Mouse (Mus musculus) right cerebral cortex, postnatal 10 days (tissue): ENCODE data around the gene Cyp8b1.

Experiments
- DNase-seq, 2 experiments: peaks; one replicate each; pipeline ENCODE4 v3.0.0; 2021; ENCODE audit warnings: low spot score in 2 of 2

The Cyp8b1 gene

DNA sequence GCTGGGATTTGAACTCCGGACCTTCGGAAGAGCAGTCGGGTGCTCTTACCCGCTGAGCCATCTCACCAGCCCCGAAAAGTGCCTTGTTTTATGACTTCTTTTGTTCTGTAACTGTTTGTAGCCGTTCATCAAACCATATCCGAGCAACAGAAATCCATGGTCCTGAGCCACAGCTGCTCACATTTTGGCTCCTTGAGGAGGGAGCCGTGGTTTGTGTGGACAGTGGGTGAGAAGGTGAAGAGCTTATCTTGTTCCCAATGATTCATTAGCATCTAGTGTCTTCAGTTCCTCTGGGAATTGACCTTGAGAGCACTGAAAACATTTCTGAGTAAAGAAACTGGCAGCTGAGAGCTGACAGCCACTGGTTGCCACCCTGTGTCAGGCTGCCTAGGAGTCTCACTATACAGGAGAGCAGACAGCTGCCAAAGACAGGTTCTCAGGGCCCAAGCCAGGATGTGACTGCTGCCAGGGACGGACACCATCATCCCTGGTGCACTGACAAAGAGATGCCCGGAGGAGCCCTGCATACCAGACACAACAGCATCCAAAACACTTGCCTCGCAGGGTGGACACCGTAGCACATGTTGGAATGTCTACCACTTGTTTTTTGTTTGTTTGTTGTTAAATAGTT, 23.9 kb downstream of the Cyp8b1 start:
- peak in 1 of 2 experiments; percentile 15 for DNase-seq

DNA sequence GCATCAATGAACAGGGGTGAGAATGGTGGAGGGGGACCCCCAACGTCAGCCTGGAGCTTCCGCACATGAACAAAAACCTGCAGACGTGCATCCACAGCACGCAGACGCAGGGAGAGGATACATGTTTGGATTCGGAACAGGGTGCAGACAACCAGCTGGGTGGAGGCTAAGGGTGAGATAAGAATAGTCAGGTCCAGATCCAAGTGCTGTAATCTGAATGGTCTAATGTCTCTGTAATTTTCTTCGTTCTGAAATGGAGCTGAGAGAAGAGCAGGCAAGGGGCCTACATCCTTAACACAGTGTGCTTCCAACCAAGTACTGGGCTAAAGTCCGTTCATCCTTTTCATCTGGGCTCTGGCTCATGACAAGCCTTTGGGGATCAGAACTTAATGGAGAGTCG, 24.8 kb downstream of the Cyp8b1 start:
- peak in 1 of 2 experiments; percentile 6 for DNase-seq

DNA sequence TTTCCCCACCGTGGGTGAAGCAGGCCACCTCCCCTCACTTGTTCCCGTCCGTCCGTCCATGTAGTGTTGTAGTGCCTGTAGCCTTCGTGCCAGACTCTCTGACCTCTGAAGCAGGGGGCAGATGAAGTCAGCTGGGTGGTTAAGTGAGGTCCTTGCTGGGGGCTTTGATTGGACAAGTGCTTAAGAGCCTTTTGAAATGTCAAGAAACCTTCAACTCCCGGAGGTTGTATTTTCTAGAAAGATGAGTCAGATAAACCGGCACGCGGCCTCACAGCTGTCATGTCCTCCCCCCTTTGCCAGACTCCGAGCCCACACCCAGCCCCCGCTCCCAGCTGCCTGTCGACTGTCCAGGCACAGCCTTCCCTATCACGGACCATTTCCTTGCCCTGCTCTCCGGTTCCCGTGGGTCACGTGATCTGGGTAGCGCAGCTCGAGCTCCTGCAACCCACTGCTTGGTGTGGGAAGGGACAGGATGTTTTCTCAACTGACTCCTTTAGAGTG, 25.6 kb downstream of the Cyp8b1 start:
- DNase-seq = peak in 1 of 2 experiments; percentile 32

DNA sequence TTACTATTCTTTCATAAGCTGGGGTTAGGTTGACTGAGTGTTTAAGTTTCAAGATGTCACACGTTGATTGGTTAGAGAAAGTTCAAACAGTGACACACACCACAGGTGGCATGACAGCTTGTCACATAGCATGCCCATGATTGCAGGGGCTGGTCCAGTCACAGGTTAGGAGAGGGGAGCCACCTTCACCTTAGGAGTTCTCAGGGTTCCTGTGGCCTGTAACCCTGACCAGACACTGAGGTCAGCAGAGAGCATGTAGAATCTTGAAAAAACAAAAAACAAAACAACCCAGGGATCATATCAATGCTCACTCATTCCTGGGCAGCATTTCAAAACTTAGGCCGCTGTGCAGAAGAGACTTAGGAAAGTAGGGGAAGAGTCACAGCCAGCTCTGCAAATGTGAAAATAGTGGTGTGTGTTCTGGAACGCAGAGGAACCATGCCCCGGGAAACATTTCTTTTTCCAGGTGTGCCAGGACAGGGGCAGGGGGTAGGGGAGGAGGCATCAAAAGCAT, 26.1 kb downstream of the Cyp8b1 start:
- DNase-seq = peak in 1 of 2 experiments; percentile 14

DNA sequence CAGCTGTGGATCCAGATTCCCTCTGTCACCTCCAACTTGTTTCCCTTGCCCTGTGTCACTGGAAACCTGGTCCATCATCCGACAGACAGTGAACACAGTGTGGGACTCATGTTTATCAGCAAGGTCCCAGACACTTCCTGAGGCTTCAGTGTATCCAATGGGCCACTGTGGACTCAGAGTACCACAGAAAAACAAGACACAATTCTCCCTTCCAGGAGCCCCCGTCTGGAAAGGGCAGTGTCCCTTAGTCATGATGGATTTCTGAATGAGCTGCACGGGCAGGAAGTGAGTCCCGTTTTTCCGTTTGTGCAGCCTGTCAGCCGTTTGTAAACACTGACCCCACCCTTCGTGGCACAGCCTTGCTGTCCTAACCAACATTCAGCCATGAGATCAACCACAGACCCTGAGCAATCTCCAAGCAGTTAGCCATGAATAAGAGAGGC, 34.1 kb downstream of the Cyp8b1 start:
- no peak for DNase-seq

DNA sequence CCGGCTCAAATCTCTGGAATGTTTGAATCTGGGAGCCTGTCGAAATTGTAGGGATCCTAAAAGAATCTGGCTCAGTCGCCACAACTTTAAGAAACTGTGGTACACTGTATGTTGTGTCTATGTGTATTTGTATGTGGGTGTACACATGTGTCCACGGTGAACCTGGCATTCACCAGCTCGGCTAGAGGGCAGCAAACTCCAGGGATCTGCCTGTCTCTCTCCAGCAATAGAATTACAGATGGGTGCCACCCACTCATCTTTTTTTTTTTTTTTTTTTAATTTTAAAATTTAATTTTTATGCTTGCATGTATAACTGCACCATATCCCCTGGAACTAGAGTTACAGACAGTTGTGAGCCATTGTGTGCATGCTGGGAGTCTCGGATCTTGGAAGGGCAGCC, 34.8 kb downstream of the Cyp8b1 start:
- peak; percentile 46 to 64 for DNase-seq

DNA sequence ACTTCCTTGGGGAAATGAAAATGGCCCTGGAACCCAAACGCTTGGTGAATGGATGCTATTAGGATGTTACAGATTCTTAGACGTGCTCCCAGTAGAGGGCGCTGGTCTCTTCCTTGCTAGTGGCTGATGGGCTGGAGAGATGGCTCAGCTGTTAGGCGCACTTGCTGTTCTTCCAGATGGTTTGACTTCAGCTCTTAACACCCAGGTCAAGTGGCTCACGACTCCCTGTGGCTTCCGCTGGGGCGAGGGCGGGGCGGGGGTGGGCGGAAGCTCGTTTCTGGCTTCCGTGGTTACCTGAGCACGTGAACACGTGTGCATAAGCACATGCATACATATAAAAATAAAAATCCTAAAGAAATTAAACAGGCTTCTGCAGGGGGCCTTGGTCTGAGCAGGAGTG, 35.3 kb downstream of the Cyp8b1 start:
- DNase-seq = peak; percentile 65 to 76

DNA sequence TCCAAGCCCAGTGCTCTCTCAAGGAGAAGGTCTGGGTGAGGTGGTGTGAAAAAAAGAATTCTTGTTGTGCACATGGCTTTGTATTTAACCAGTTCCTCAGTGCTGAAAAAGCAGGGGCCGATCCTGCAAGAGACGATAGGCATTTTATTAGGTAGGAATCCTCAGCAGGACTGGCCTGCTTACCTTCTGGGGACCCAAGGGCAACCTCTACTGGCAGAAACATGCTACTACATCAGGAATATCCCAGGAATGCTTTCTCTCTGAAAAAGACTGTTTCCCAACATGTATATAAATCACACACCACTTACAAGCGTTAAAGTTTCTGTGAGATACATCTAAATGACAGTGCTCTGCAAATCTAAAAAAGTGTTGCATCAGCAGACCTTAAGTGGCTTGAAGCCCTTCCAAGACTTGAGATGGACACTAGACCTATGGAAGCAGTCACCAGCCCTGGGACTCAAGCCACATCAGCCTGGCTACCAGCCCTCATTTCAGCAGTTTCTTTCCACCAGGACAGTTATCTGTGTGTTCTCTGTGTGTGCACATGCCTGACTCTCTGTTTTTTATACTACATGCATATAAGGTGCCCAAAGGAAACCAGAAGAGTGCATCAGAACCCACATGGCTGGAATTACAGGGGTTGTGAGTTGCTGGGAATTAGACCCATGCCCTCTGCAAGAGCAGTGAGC, 38.9 kb downstream of the Cyp8b1 start:
- DNase-seq = peak; percentile 71 to 76

DNA sequence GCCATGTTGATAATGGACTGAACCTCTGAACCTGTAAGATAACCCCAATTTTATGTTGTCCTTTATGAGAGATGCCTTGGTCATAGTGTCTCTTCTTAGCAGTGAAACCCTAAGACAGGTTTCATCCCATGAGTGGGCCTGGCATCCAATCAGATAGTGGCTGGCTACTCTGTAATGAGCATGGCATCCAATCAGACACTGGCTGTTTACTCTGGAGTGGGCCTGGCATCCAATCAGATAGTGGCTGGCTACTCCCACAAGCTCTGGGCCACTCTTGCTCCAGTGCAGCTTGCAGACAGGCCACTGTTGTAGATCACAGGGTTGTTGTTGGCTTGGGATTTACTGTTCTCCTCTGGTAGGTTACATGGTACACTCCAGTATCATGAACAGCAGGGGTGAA, 42.5 kb downstream of the Cyp8b1 start:
- no peak for DNase-seq

DNA sequence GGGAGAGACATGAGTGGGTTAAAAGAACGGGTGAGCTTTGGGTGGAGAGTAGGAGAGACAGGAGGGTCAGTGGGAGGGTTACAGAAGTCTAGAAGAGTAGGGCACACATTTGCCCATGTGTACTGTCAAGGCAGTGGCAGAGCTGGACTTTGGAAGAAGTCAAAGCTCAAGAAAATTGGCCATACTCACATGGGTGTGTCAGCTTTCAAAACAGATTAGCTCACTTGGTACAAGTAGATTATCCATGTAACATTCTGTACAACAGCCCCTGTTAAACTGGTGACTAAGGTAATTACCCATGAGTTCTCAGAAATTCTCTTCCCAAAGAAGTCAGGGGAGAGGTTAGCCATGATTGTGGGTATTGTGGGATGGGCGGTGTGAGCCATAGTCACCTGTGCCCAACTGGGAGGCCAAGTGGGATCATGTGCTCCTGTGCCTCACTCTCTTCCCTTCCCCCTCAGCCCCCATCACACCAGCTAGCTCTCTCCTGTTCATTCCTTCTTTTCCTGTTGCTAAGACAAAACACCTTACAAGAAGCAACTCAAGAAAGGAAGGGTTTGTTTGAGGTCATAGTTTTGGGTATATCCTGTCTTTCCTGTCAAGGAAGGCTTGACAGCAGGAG, 43.9 kb downstream of the Cyp8b1 start:
- DNase-seq = no peak

DNA sequence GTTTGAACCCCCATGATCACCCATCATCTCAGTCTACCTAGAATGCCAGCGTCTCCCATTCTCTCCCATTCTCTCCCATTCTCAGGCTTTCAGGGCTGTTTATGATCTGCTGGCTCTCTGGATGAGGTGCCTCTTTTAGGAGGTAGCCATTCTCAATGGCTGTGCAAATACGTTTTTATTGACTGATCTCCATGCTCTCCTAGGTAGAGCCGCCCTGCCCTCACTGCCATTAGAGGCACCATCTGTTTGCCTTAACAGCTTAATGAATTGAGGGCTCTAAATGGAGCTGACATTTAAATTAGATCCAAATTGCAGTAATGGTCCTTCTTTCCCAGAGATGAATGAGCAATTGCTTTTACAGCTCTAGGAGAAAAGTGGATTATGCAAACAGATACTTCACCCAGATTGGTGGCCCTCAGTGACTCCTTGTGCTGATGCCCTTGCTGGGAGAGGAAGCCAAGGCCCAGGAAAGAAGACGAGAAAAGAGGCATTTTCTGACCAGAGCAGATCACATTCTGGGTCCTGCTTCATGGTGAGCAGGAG, 46.1 kb downstream of the Cyp8b1 start:
- no peak for DNase-seq

DNA sequence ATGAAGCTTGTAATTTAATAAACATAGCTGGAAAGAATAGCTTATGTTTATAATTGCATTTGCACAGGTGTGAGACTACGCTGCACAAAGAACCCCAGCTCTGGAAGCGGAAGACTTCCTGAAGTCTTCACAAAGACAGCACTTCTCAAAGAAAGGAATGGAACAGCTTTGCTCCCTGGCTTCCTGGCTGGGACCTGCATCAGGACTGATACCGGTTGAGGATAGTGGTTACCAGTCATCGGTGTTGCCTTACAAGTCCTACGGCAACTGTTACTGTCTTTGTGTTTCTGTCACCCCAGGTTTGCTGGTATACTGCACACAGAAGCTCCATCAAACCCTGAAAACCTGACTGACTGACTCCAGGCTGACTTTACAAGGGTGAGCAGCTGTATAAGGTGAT, 46.7 kb downstream of the Cyp8b1 start:
- DNase-seq = no peak

DNA sequence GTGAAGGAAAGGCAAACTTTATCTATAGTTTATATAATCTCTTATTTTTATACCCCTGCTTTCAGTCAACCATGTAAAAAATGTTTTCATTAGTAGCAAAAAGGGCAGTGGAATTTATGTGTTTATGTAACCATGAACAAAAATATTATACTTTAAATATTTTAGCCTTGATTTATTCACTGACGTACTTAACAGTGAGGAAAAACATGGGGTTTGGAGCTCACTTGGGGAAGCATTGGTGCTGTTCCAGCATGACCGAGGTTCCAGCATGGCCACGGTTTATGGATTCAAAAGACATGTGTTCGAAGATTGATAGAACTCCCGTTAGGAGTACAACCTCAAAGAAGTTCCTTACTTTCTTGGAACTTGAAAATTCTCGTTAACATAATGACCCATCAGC, 47.9 kb downstream of the Cyp8b1 start:
- no peak for DNase-seq

DNA sequence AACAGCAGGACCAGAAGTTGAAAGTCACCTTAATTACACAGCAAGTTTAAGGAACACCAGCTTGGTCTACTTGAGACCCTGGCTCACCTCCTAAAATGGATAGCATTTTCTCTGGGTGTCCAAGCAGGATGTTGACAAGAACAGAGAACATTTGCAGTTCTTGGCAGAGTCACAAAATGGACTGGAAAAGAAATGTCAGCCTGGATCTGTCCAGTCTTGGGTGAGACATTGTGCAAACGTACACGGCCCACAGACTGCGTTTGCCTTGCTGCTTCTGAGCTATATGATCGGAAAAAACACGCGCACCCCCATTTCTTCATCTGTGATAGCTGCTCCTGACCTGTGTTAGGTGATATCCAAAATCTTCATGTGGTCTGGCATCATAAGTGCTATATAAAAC, 48.5 kb downstream of the Cyp8b1 start:
- no peak for DNase-seq

DNA sequence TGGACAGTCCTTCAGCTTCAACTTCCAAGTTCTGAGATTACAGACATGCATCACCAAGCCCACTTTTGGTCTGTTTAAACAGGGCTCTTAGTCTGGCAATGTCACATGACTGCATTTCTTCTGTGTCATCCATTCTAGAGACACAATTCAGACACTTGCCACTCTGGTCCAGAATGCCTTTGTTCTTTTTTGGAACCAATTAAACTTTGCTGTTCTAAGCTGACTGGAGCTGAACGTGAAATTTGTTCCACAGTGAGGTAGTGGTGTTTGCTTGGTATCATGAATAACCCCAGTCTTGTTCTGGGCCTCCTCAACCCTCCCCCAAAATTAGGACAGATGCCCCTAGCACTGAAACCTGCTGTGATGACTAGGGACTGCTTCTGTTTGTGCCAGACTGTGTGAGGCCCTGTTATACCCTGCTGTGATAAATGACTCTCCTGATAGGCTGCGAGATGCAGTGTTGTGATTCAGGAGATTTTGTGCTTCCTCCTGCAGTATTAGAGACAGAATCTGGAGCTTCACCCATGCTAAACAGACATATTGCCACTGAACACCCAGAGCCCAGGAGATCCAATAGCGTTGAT, 50.6 kb downstream of the Cyp8b1 start:
- DNase-seq = no peak

DNA sequence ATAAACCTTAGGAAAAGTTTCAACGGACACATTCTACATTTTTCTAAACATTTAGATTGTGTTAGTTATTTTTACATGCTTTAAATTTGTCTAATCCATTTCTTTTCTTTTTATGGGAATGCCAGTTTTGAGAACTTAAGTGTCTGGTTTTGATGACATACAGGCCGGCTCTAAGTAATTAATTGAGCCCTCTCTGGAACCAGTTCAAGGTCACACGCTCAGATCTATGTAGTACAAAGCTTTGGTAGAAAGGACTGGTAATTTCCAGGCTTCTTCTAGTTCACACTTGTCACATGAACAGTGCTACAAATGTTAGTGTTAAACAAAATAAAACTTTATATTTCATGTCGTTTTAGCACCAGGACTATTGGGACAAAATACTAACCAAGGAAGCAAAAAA, 51.3 kb downstream of the Cyp8b1 start:
- DNase-seq = no peak
